Mouse (Mus musculus) liver, embryonic 14.5 days (tissue): ENCODE data around the gene Plekha4.

Experiments
- CTCF ChIP-seq: IDR thresholded peaks from 2 replicates; pipeline ENCODE4 v1.5.1; 2016; ENCODE audit warnings: antibody characterized with exemption, low read depth, control low read depth
- EP300 ChIP-seq: IDR thresholded peaks from 2 replicates; pipeline ENCODE4 v1.6.1; 2016; ENCODE audit warnings: antibody characterized with exemption, low read depth

- TF ChIP-seq CTCF (no peak), EP300 (no peak)
These were observed 63.8 kb downstream of the Plekha4 start for GRCm38 (mm10) chr7:45589898-45590297.
